Mouse (Mus musculus) intestine, embryonic 14.5 days (tissue): ENCODE measurements at regions not wholly inside any gene's neighbourhood (a gene's known extent, or its start where the extent isn't known, plus 50 kb on each side); places are given as distances from the start of the nearest gene placed in this dataset.

Source experiments
- ATAC-seq: fragments of 200-750 bp; cut with Nextera tagmentation; replicated peaks from 2 replicates; pipeline ENCODE4 v1.8.0; 2017; ENCODE audit warnings: low read depth, moderate number of reproducible peaks, moderate TSS enrichment, moderate library complexity; ENCODE audit not compliant: low FRiP score, low TSS enrichment
- DNase-seq: peaks from one replicate; pipeline ENCODE4 v3.0.0-alpha.2; 2018; ENCODE audit warnings: low spot score
- H3K27ac ChIP-seq: fragments of 300-500 bp; sonication (generic); 2 replicates; pipeline ENCODE4 v1.5.1; 2014; ENCODE audit warnings: low read depth, mild to moderate bottlenecking, control low read depth
- H3K27me3 ChIP-seq: fragments of 300-500 bp; sonication (generic); replicated peaks from 2 replicates; pipeline ENCODE4 v1.6.1; 2014; ENCODE audit warnings: low read length, control low read depth; ENCODE audit not compliant: control insufficient read depth, insufficient read depth
- H3K36me3 ChIP-seq: fragments of 300-500 bp; sonication (generic); 2 replicates; pipeline ENCODE4 v1.6.1; 2014; ENCODE audit warnings: low read length, control low read depth; ENCODE audit not compliant: control insufficient read depth, insufficient read depth
- H3K4me1 ChIP-seq: fragments of 300-500 bp; sonication (generic); replicated peaks from 2 replicates; pipeline ENCODE4 v1.6.1; 2014; ENCODE audit warnings: low read length, control low read depth, mixed read lengths; ENCODE audit not compliant: control insufficient read depth, insufficient read depth
- H3K4me2 ChIP-seq: fragments of 300-500 bp; sonication (generic); 2 replicates; pipeline ENCODE4 v1.6.1; 2014; ENCODE audit warnings: low read length
- H3K4me3 ChIP-seq: fragments of 300-500 bp; sonication (generic); 2 replicates; pipeline ENCODE4 v1.5.1; 2014; ENCODE audit warnings: low read depth, low read length, control low read depth, mixed read lengths
- H3K9ac ChIP-seq: fragments of 300-500 bp; sonication (generic); 2 replicates; pipeline ENCODE4 v1.6.1; 2014; ENCODE audit warnings: mild to moderate bottlenecking, low read length
- H3K9me3 ChIP-seq: fragments of 300-500 bp; sonication (generic); 2 replicates; pipeline ENCODE4 v1.6.1; 2016; ENCODE audit warnings: low read length, control low read depth; ENCODE audit not compliant: control insufficient read depth
- WGBS: fragments of 180-500 bp; shearing (Covaris S2); extraction: QIAGEN DNeasy Blood & Tissue Kit; methylation state at CpG from one replicate; pipeline ENCODE4 v1.1.7; 2014; 5-methylcytosine and 5-hydroxymethylcytosine counted together

GRCm38 (mm10) chr13:102070740-102071139 is 302.7 kb upstream of the Pik3r1 start:
- Histone ChIP-seq H3K4me2 (no peak overlapping the region), H3K27me3 (no peaks in the 10 kb centered on the region), H3K9me3 (no peaks in the 10 kb centered on the region), H3K4me1 (no peaks in the 10 kb centered on the region), H3K9ac (no peak overlapping the region), H3K4me3 (no peak overlapping the region), H3K36me3 (no peaks in the 10 kb centered on the region), H3K27ac (no peak overlapping the region)
- no peak for ATAC-seq
- no peak for DNase-seq
- 51% methylated on average over 3 of the region's 3 CpGs for WGBS

- 73% methylated on average over 4 of the region's 4 CpGs for WGBS
- Histone ChIP-seq H3K27ac (no peak overlapping the region), H3K4me2 (no peak overlapping the region), H3K9ac (no peak overlapping the region), H3K4me1 (no peaks in the 10 kb centered on the region), H3K36me3 (no peaks in the 10 kb centered on the region), H3K4me3 (no peak overlapping the region), H3K9me3 (no peaks in the 10 kb centered on the region), H3K27me3 (no peaks in the 10 kb centered on the region)
- ATAC-seq: no peak
- no peak for DNase-seq
These were observed 304.3 kb upstream of the Pik3r1 start for GRCm38 (mm10) chr13:102072366-102072765.

GRCm38 (mm10) chr13:102087766-102088165 is 319.7 kb upstream of the Pik3r1 start:
- 60% methylated on average over 1 of the region's 1 CpGs for WGBS
- Histone ChIP-seq H3K4me2 (no peak overlapping the region), H3K9ac (no peak overlapping the region), H3K4me1 (no peaks in the 10 kb centered on the region), H3K27ac (no peak overlapping the region), H3K27me3 (no peaks in the 10 kb centered on the region), H3K36me3 (no peaks in the 10 kb centered on the region), H3K4me3 (no peak overlapping the region), H3K9me3 (no peaks in the 10 kb centered on the region)
- ATAC-seq (no peak), DNase-seq (no peak)

- H3K27me3 ChIP-seq: no peaks in the 10 kb centered on the region
- ATAC-seq (no peak), DNase-seq (no peak)
- H3K4me1 ChIP-seq: no peaks in the 10 kb centered on the region
- H3K36me3 ChIP-seq: no peaks in the 10 kb centered on the region
- 66% methylated on average over 5 of the region's 5 CpGs for WGBS
- no peaks in the 10 kb centered on the region for H3K9me3 ChIP-seq
- H3K9ac ChIP-seq: no peak overlapping the region
- H3K4me2 ChIP-seq: no peak overlapping the region
- H3K4me3 ChIP-seq: no peak overlapping the region
- H3K27ac ChIP-seq: no peak overlapping the region
These were observed 321.5 kb upstream of the Pik3r1 start for GRCm38 (mm10) chr13:102089551-102089950.

GRCm38 (mm10) chr13:102094193-102094592 is 326.2 kb upstream of the Pik3r1 start:
- Histone ChIP-seq H3K4me2 (no peak overlapping the region), H3K4me3 (no peak overlapping the region), H3K36me3 (no peaks in the 10 kb centered on the region), H3K9ac (no peak overlapping the region), H3K4me1 (no peaks in the 10 kb centered on the region), H3K9me3 (no peaks in the 10 kb centered on the region), H3K27ac (no peak overlapping the region), H3K27me3 (no peaks in the 10 kb centered on the region)
- no peak for DNase-seq
- ATAC-seq: no peak
- 83% methylated on average over 4 of the region's 4 CpGs for WGBS

- H3K9ac ChIP-seq: no peak overlapping the region
- H3K27ac ChIP-seq: no peak overlapping the region
These were observed 335.1 kb upstream of the Pik3r1 start for GRCm38 (mm10) chr13:102103161-102103560.

GRCm38 (mm10) chr13:102106188-102106587 is 338.2 kb upstream of the Pik3r1 start:
- Histone ChIP-seq H3K4me1 (no peaks in the 10 kb centered on the region), H3K4me3 (no peak overlapping the region), H3K36me3 (no peaks in the 10 kb centered on the region), H3K27ac (no peak overlapping the region), H3K9me3 (no peaks in the 10 kb centered on the region), H3K27me3 (no peaks in the 10 kb centered on the region), H3K4me2 (no peak overlapping the region), H3K9ac (no peak overlapping the region)
- 66% methylated on average over 1 of the region's 1 CpGs for WGBS
- no peak for ATAC-seq
- no peak for DNase-seq

More at GRCm38 (mm10) chr13:102103161-102103560, 335.1 kb upstream of the Pik3r1 start:
- DNase-seq (no peak), ATAC-seq (no peak)
- Histone ChIP-seq H3K4me1 (no peaks in the 10 kb centered on the region), H3K27me3 (no peaks in the 10 kb centered on the region), H3K9me3 (no peaks in the 10 kb centered on the region), H3K36me3 (no peaks in the 10 kb centered on the region), H3K4me2 (no peak overlapping the region), H3K4me3 (no peak overlapping the region)
- WGBS: 60% methylated on average over 1 of the region's 1 CpGs

GRCm38 (mm10) chr13:102108204-102108603 is 340.2 kb upstream of the Pik3r1 start:
- Histone ChIP-seq H3K27me3 (no peaks in the 10 kb centered on the region), H3K9ac (no peak overlapping the region), H3K4me3 (no peak overlapping the region), H3K9me3 (no peaks in the 10 kb centered on the region), H3K36me3 (no peaks in the 10 kb centered on the region), H3K4me2 (no peak overlapping the region), H3K4me1 (no peaks in the 10 kb centered on the region), H3K27ac (no peak overlapping the region)
- 70% methylated on average over 1 of the region's 1 CpGs for WGBS
- DNase-seq (no peak), ATAC-seq (no peak)

- H3K4me3 ChIP-seq: no peak overlapping the region
- no peaks in the 10 kb centered on the region for H3K4me1 ChIP-seq
- no peaks in the 10 kb centered on the region for H3K27me3 ChIP-seq
- H3K27ac ChIP-seq: no peak overlapping the region
- H3K9me3 ChIP-seq: no peaks in the 10 kb centered on the region
- 68% methylated on average over 3 of the region's 3 CpGs for WGBS
- H3K36me3 ChIP-seq: no peaks in the 10 kb centered on the region
- no peak for ATAC-seq
- DNase-seq: no peak
- H3K4me2 ChIP-seq: no peak overlapping the region
- H3K9ac ChIP-seq: no peak overlapping the region
These were observed 340.9 kb upstream of the Pik3r1 start for GRCm38 (mm10) chr13:102108916-102109315.
